Mouse (Mus musculus) lung, postnatal 0 days (tissue): ENCODE measurements around the gene Clns1a. TPM values are rescaled to one million over a fixed set of nuclear protein-coding genes. Genes with fewer than 3 reads are reported as not detected.

ENCODE experiments used
- ATAC-seq: fragments of 200-750 bp; cut with Nextera tagmentation; 2 replicates; pipeline ENCODE4 v1.8.0; 2017; ENCODE audit warnings: moderate library complexity
- DNase-seq: peaks from one replicate; pipeline ENCODE4 v3.0.0-alpha.2; 2016; ENCODE audit warnings: low spot score
- H3K27ac ChIP-seq: fragments of 300-500 bp; sonication (generic); 2 replicates; pipeline ENCODE4 v1.5.1; 2014; ENCODE audit warnings: antibody characterized with exemption, mild to moderate bottlenecking, low read length, mixed read lengths
- H3K27me3 ChIP-seq: fragments of 300-500 bp; sonication (generic); replicated peaks from 2 replicates; pipeline ENCODE4 v1.6.1; 2014; ENCODE audit warnings: low read length, mixed read lengths; ENCODE audit not compliant: insufficient read depth
- H3K36me3 ChIP-seq: fragments of 300-500 bp; sonication (generic); 2 replicates; pipeline ENCODE4 v1.6.1; 2014; ENCODE audit warnings: low read length, mixed read lengths; ENCODE audit not compliant: insufficient read depth
- H3K4me1 ChIP-seq: fragments of 300-500 bp; sonication (generic); 2 replicates; pipeline ENCODE4 v1.6.1; 2014; ENCODE audit warnings: antibody characterized with exemption, low read depth, low read length, mixed read lengths; ENCODE audit not compliant: insufficient read depth
- H3K4me2 ChIP-seq: fragments of 300-500 bp; sonication (generic); replicated peaks from 2 replicates; pipeline ENCODE4 v1.6.1; 2014; ENCODE audit warnings: low read depth, mild to moderate bottlenecking, low read length, moderate library complexity, mixed read lengths
- H3K4me3 ChIP-seq: fragments of 300-500 bp; sonication (generic); 2 replicates; pipeline ENCODE4 v1.5.1; 2014; ENCODE audit warnings: low read depth, low read length
- H3K9ac ChIP-seq: fragments of 300-500 bp; sonication (generic); replicated peaks from 2 replicates; pipeline ENCODE4 v1.6.1; 2014; ENCODE audit warnings: low read depth, mild to moderate bottlenecking
- H3K9me3 ChIP-seq: fragments of 300-500 bp; sonication (generic); 2 replicates; pipeline ENCODE4 v1.6.1; 2016; ENCODE audit warnings: low read length, mixed read lengths
- CTCF ChIP-seq: IDR thresholded peaks from 2 replicates; pipeline ENCODE4 v1.5.1; 2016; ENCODE audit warnings: antibody characterized with exemption, mild to moderate bottlenecking
- EP300 ChIP-seq: IDR thresholded peaks from 2 replicates; pipeline ENCODE4 v1.6.1; 2016; ENCODE audit warnings: antibody characterized with exemption, mild to moderate bottlenecking, control low read depth
- WGBS: fragments of 180-500 bp; shearing (Covaris S2); extraction: QIAGEN DNeasy Blood & Tissue Kit; methylation state at CpG from one replicate; pipeline ENCODE4 v1.1.7; 2014; 5-methylcytosine and 5-hydroxymethylcytosine counted together
- polyA plus RNA-seq: library from polyadenylated mRNA; unstranded; fragments of >200 nt; fragmentation: Nextera tagmentation; extraction: Ambion mirVana; gene quantifications from 2 replicates; pipeline ENCODE4 v1.2.1, GENCODE M21; 2015

Gene Clns1a
- polyA plus RNA-seq, 1 experiment from 2014 or later = 73.3 TPM

DNA sequence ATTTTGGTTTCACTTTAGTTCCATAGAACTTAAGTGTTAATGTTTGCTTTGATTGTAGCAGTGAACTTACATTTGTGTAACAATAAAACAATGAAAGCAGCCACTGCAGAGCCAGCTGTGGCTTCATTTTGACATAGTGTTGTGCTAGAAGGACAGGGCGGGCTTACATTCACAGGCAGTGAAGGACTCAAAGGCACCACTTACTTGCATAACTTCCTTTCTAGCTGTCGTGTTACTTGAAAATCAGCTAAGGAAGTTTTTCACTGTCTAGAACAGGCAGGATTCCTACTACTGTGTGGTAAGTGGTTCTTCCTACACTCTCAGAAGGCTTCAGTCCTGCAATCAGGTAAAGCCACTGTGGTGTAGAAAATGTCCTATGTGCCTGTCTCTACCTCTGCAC is 8.6 kb upstream of the Clns1a start:
- TF ChIP-seq CTCF (no peak), EP300 (no peak)
- Histone ChIP-seq H3K27ac (no peak overlapping the region), H3K4me2 (no peak overlapping the region), H3K9me3 (no peaks in the 10 kb centered on the region), H3K9ac (no peak overlapping the region), H3K36me3 (peaks cover 5% of the 10 kb centered on the region; the same call in 1 of the 2 replicates), H3K4me3 (no peak overlapping the region), H3K27me3 (no peaks in the 10 kb centered on the region), H3K4me1 (no peaks in the 10 kb centered on the region)
- whole genome bisulfite sequencing = 70% methylated on average over 2 of the region's 2 CpGs
- ATAC-seq (peak; percentile 28; the same call in 1 of the 2 replicates), DNase-seq (peak; percentile 25)

DNA sequence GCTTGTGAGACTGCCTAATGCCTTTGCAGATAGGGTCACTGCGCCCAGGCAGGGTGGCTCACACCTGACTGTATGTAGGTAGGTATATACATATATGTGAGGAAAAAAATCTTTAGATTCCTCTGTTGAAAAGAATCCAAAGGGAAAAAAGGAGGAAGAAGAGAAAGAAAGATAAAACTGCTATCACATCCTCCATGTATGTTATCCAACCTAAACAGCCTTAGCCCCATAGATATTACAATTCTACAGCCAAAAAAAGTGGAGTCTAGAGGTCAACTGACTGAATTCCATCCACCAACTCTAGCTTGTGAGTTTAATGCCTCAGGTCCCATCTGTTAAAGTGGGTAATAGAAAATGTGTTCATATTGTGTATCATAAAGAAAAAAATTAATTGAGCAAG is 993 bp upstream of the Clns1a start:
- no peak for DNase-seq
- Histone ChIP-seq H3K9me3 (no peaks in the 10 kb centered on the region), H3K4me3 (no peak overlapping the region), H3K27me3 (no peaks in the 10 kb centered on the region), H3K4me2 (no peak overlapping the region), H3K9ac (no peak overlapping the region), H3K27ac (no peak overlapping the region), H3K36me3 (no peaks in the 10 kb centered on the region), H3K4me1 (peaks cover 3% of the 10 kb centered on the region; the same call in 1 of the 2 replicates)
- ATAC-seq = no peak
- WGBS = 98% methylated on average over 1 of the region's 1 CpGs
- TF ChIP-seq CTCF (no peak), EP300 (no peak)

DNA sequence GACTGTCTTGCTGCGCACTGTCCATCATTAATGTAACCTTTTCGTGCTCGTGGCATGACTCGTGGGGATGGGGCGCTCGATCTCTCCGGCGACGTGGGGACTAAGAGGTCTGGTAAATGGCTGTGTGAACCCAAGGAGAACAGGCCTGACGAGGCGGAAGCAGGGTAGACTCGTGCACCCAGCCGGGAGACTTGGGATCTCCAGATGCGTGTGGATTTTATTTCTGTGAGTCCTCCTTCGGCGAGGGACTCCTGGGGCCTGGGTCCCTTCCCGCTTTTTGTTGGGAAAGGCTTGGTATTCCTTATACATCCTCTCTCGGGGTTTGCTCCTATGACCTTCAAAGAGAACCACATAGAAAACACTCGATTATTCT is 315 bp upstream of the Clns1a start:
- H3K9ac ChIP-seq = peak overlapping the region; percentile 75
- peak overlapping the region; percentile 75 for H3K4me2 ChIP-seq
- no peaks in the 10 kb centered on the region for H3K9me3 ChIP-seq
- no peaks in the 10 kb centered on the region for H3K27me3 ChIP-seq
- 35% methylated on average over 19 of the region's 19 CpGs for WGBS
- no peaks in the 10 kb centered on the region for H3K36me3 ChIP-seq
- peak; percentile 48 for ATAC-seq
- peak overlapping the region; percentile 47; the same call in 1 of the 2 replicates for H3K27ac ChIP-seq
- TF ChIP-seq EP300 (no peak), CTCF (no peak)
- H3K4me1 ChIP-seq = peaks cover 3% of the 10 kb centered on the region; the same call in 1 of the 2 replicates
- DNase-seq = no peak
- H3K4me3 ChIP-seq = peak overlapping the region; percentile 79

DNA sequence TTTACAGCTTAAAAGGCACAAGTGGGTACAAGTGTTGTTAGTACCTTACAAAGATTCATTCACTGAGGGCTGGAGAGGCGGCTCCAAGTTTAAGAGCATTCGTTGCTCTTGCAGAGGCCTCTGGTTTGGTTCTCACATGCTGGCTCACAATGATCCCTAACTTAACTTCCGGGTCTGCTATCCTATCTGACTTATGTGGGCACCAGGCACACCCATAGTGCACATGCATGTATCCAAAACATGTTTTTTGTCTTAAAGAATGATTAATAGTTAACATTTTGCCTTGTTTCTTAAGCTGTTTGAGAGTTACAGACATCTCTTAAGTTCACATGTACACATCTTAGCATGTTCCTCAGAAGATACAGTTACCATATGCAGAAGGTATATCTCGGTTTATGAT is 3.7 kb downstream of the Clns1a start:
- Histone ChIP-seq H3K36me3 (no peaks in the 10 kb centered on the region), H3K9ac (no peak overlapping the region), H3K4me1 (peaks cover 3% of the 10 kb centered on the region; the same call in 1 of the 2 replicates), H3K27me3 (no peaks in the 10 kb centered on the region), H3K27ac (no peak overlapping the region), H3K4me3 (no peak overlapping the region), H3K4me2 (no peak overlapping the region), H3K9me3 (no peaks in the 10 kb centered on the region)
- DNase-seq (no peak), ATAC-seq (no peak)
- TF ChIP-seq EP300 = no peak
- no peak for TF ChIP-seq CTCF
- WGBS = 81% methylated on average over 4 of the region's 4 CpGs

DNA sequence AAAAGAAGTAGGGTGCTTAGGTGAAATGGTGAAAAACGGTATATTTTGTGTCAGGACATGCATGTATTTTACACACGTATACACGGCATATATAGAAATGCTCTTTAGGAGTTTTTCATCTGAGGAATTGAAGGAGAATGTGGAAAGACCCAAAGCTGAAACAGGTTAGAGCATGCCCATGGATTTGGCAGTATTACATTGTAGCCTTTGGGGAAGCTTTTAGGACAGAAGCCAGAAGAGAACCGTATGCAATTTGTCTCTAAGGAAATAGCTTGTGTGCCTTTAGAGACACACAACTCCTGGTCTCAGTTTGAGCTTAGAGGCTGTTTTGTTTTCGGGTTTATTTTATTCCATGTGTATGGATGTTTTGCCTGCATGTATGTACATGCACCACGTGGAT is 4.7 kb downstream of the Clns1a start:
- no peak for DNase-seq
- Histone ChIP-seq H3K4me3 (no peak overlapping the region), H3K9me3 (no peaks in the 10 kb centered on the region), H3K36me3 (no peaks in the 10 kb centered on the region), H3K27ac (no peak overlapping the region), H3K27me3 (no peaks in the 10 kb centered on the region), H3K4me2 (no peak overlapping the region), H3K9ac (no peak overlapping the region), H3K4me1 (peaks cover under 1% of the 10 kb centered on the region; the same call in 1 of the 2 replicates)
- TF ChIP-seq CTCF (no peak), EP300 (no peak)
- WGBS = 79% methylated on average over 6 of the region's 6 CpGs
- ATAC-seq = no peak

DNA sequence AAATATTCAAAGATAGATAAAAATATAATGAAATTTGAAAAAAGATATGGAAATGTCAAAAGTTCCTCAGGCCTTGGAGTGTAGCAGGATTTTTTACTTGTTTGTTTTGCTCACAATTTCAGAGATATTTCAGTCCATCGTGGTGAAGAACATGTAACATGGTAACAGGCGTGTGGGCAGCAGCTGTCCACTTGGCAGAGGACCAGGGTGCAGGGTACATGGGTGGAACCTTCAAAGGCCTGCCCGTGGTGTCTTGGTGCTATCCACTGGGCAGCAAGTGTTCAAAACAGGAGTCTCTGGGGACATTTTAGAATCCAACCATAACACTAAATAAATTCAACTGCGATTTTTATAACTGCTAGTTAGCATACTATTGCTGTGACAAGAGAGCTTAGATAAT is 10.7 kb downstream of the Clns1a start:
- TF ChIP-seq CTCF (no peak), EP300 (no peak)
- Histone ChIP-seq H3K4me1 (no peaks in the 10 kb centered on the region), H3K27me3 (no peaks in the 10 kb centered on the region), H3K4me2 (no peak overlapping the region), H3K9me3 (no peaks in the 10 kb centered on the region), H3K4me3 (no peak overlapping the region), H3K27ac (no peak overlapping the region), H3K36me3 (no peaks in the 10 kb centered on the region), H3K9ac (no peak overlapping the region)
- 64% methylated on average over 4 of the region's 4 CpGs for WGBS
- no peak for DNase-seq
- no peak for ATAC-seq

DNA sequence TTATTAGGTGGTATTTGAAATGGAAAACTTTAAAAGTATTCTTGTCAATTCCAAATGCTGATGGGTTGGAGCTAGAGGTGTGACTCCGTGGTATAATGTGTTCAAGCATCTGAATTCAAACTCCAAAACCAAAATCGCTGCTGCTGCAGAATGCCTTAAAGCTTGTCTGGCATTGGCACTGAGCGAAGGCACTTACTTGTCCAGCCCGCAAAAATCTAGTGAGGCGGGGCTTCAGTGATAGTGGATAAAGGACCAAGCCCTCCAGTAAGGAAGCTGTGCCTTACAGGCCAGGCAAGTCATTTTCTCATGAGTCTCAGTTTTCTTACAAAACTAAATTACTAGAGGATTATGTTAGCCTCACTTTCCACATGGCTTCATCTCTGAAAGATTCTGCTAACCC is 11.4 kb downstream of the Clns1a start:
- H3K4me1 ChIP-seq = no peaks in the 10 kb centered on the region
- H3K9me3 ChIP-seq = no peaks in the 10 kb centered on the region
- DNase-seq (no peak), ATAC-seq (no peak)
- H3K27ac ChIP-seq = no peak overlapping the region
- H3K36me3 ChIP-seq = peaks cover under 1% of the 10 kb centered on the region; the same call in 1 of the 2 replicates
- no peak overlapping the region for H3K4me3 ChIP-seq
- WGBS = 79% methylated on average over 5 of the region's 5 CpGs
- TF ChIP-seq CTCF = no peak
- no peak for TF ChIP-seq EP300
- H3K4me2 ChIP-seq = no peak overlapping the region
- no peak overlapping the region for H3K9ac ChIP-seq
- no peaks in the 10 kb centered on the region for H3K27me3 ChIP-seq
